Mouse (Mus musculus) C2C12 (cell line): ENCODE results near the gene Speg.
A peak's percentile ranks its signal among the peaks of the same experiment; 100 is the strongest.

Experiments used
- CTCF ChIP-seq: IDR thresholded peaks from one replicate; pipeline ENCODE4 v1.5.1; 2011; ENCODE audit not compliant: control insufficient read depth, insufficient read depth, insufficient read length
- MAX ChIP-seq: IDR thresholded peaks from one replicate; pipeline ENCODE4 v1.6.1; 2011; ENCODE audit warnings: mild to moderate bottlenecking, control low read depth
- MYOD1 ChIP-seq: IDR thresholded peaks from one replicate; pipeline ENCODE4 v1.6.1; 2011; ENCODE audit warnings: low read depth; ENCODE audit not compliant: control insufficient read depth, insufficient read length

DNA sequence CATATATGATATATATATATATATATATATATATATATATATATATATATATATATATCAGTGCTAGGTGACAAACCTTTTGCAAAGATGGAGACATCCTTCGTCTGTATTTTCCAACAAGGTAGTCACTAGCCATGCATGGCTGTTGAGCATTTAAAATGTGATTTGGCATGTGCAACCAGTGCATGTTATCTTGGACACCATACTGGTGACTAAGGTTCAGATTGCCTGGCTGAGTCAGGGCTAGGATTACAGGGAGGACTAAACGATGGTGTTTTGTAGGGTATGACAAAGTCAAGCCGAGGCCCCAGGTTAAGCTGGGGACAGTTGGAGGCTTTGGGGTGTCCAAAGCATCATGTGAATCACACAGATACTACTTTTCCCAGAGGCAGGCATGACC lies 80.3 kb downstream of the Speg start:
- TF ChIP-seq CTCF (no peak), MAX (peak; percentile 55), MYOD1 (no peak)
